Mouse (Mus musculus): ENCODE measurements around the gene Gm4791. TPM values are rescaled to one million over a fixed set of nuclear protein-coding genes. Genes with fewer than 3 reads are reported as not detected.

The Gm4791 gene
- total RNA-seq (2012; rRNA removed) (not detected in 2 replicates), total RNA-seq (2014; rRNA removed) (not detected in 2 replicates), polyA plus RNA-seq (2012; ENCODE audit: insufficient read length, low read depth) (not detected in 2 replicates)

DNA sequence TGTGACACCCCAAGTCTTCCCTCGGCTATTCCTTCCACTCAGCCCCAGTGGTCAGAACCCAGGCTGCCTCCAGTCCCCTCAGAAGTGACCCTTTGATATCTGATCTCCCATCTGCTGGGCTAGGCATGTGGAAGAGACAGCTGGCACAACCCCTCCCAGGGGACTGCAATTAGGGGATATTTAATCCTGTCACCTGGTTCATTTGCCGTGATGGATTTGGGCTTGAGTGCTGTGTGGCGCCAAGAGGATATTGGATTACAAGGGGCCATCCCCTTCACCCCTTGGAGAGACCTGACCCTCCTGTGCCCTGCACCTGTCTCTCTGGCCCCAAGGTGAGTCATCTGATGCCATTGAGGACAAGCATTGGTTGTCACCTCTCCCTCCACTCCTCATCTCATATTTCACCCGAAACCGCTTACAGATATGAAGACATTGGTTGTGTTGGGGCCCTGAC lies at the start of gene Gm4791:
TSS of gene Gm4791 (plus strand) at position 404 of the 454 bp plus-strand sequence.
- no peaks in the 10 kb centered on the region for H3K27me3 ChIP-seq (replicated peaks)
- H3K9ac ChIP-seq (ENCODE audit: insufficient read depth, low read depth) = no peak within 1 kb of the TSS
- no peaks in the 10 kb centered on the region for H3K79me2 ChIP-seq (replicated peaks; ENCODE audit: control insufficient read depth, extremely low read depth, insufficient read depth, poor library complexity, severe bottlenecking)
- no peaks in the 10 kb centered on the region for H3K36me3 ChIP-seq (replicated peaks in 1 of 2; ENCODE audit: control insufficient read depth in 1 of 2, insufficient read depth in 1 of 2, low read length in 1 of 2)
- TF ChIP-seq ZMIZ1 (IDR thresholded peaks at IDR 0.05; ENCODE audit: low read depth, low read length) = no peak
- TF ChIP-seq POLR2A (IDR thresholded peaks at IDR 0.05; ENCODE audit: low read depth, low read length) = no peak
- TF ChIP-seq SMC3 (IDR thresholded peaks at IDR 0.05; ENCODE audit: low read depth, low read length) = no peak
- no peak for TF ChIP-seq IRF4 (IDR thresholded peaks at IDR 0.05; ENCODE audit: low read depth, low read length)
- H3K4me3 ChIP-seq (replicated peaks in 1 of 3; ENCODE audit: low read depth in 2 of 3, low read length in 2 of 3, poor library complexity in 1 of 3) = no peak within 1 kb of the TSS
- no peaks in the 10 kb centered on the region for H3K4me1 ChIP-seq (ENCODE audit: control insufficient read depth in 1 of 2, insufficient read depth in 2 of 2)
- H3K4me2 ChIP-seq (ENCODE audit: insufficient read depth, low read depth, poor library complexity, severe bottlenecking) = no peak within 1 kb of the TSS
- in situ Hi-C loops (cut with MboI; ENCODE audit: low pct_ligation_motif_present, low pct_unique_long_range_greater_than_20kb, low sequenced_read_pairs) = no loop called here
- dilution Hi-C loops (cut with MboI; ENCODE audit: extremely low pct_ligation_motif_present, extremely low pct_unique_long_range_greater_than_20kb, low sequenced_read_pairs) = no loop called here
- no peak for DNase-seq (ENCODE audit: extremely low read depth)
- H3K9me3 ChIP-seq (replicated peaks; ENCODE audit: low read length) = peaks cover 67% of the 10 kb centered on the region
- H3K27ac ChIP-seq (ENCODE audit: insufficient read depth, low read depth) = no peak within 1 kb of the TSS

DNA sequence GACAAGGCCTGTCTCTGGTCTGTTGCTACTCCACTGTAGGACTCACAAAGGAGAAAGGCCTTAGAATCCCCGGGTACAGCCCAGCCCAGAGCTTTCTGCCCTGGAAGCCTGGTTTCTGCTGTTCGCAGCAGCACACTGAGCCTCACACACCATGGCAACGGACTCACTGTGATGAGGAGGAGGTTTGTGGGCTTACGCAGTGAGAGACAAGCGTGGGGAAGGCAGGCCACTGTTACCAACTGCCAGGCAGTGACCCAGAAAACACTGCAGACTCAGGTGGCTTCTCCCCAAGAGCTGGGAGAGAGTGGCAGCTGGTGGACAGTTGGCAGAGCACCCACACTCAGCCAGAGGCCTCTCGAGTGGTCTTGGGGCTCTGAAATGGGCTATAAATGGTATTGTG lies 42.3 kb upstream of the Gm4791 start:
- in situ Hi-C loops (cut with MboI; ENCODE audit: low pct_ligation_motif_present, low pct_unique_long_range_greater_than_20kb, low sequenced_read_pairs) (no loop called here), dilution Hi-C loops (cut with MboI; ENCODE audit: extremely low pct_ligation_motif_present, extremely low pct_unique_long_range_greater_than_20kb, low sequenced_read_pairs) (no loop called here)
- Histone ChIP-seq H3K27me3 (replicated peaks) (no peaks in the 10 kb centered on the region), H3K4me3 (replicated peaks in 1 of 3; ENCODE audit: low read depth in 2 of 3, low read length in 2 of 3, poor library complexity in 1 of 3) (no peak overlapping the region), H3K36me3 (replicated peaks in 1 of 2; ENCODE audit: control insufficient read depth in 1 of 2, insufficient read depth in 1 of 2, low read length in 1 of 2) (no peaks in the 10 kb centered on the region), H3K79me2 (replicated peaks; ENCODE audit: control insufficient read depth, extremely low read depth, insufficient read depth, poor library complexity, severe bottlenecking) (no peaks in the 10 kb centered on the region), H3K9me3 (replicated peaks; ENCODE audit: low read length) (peaks cover 86% of the 10 kb centered on the region), H3K27ac (ENCODE audit: insufficient read depth, low read depth) (no peak overlapping the region), H3K9ac (ENCODE audit: insufficient read depth, low read depth) (no peak overlapping the region), H3K4me1 (ENCODE audit: control insufficient read depth in 1 of 2, insufficient read depth in 2 of 2) (no peaks in the 10 kb centered on the region), H3K4me2 (ENCODE audit: insufficient read depth, low read depth, poor library complexity, severe bottlenecking) (no peak overlapping the region)
- TF ChIP-seq EP300 (IDR thresholded peaks at IDR 0.05; ENCODE audit: low read length) (no peak), CHD2 (IDR thresholded peaks at IDR 0.05; ENCODE audit: low read length) (no peak), TBP (conservative IDR thresholded peaks at IDR 0.05; ENCODE audit: low read depth, low read length) (no peak), TCF12 (IDR thresholded peaks at IDR 0.05; ENCODE audit: low read depth, low read length) (no peak), POLR2AphosphoS2 (IDR thresholded peaks at IDR 0.05; ENCODE audit: low read depth, low read length) (no peak), NRF1 (IDR thresholded peaks at IDR 0.05; ENCODE audit: low read depth, low read length) (no peak), NELFE (IDR thresholded peaks at IDR 0.05; ENCODE audit: low read depth, low read length) (no peak), MAX (IDR thresholded peaks at IDR 0.05; ENCODE audit: low read length) (no peak), ZKSCAN1 (IDR thresholded peaks at IDR 0.05; ENCODE audit: borderline replicate concordance, low read depth, low read length) (no peak), KAT2A (IDR thresholded peaks at IDR 0.05; ENCODE audit: insufficient replicate concordance, low read length) (no peak), USF2 (conservative IDR thresholded peaks at IDR 0.05; ENCODE audit: low read depth, low read length) (no peak), RAD21 (IDR thresholded peaks at IDR 0.05; ENCODE audit: low read depth, low read length) (no peak)
- no peak for DNase-seq (ENCODE audit: extremely low read depth)

Data from CH12.LX (cell line).